Mouse (Mus musculus): ENCODE measurements around the gene Akt1s1.

DNA sequence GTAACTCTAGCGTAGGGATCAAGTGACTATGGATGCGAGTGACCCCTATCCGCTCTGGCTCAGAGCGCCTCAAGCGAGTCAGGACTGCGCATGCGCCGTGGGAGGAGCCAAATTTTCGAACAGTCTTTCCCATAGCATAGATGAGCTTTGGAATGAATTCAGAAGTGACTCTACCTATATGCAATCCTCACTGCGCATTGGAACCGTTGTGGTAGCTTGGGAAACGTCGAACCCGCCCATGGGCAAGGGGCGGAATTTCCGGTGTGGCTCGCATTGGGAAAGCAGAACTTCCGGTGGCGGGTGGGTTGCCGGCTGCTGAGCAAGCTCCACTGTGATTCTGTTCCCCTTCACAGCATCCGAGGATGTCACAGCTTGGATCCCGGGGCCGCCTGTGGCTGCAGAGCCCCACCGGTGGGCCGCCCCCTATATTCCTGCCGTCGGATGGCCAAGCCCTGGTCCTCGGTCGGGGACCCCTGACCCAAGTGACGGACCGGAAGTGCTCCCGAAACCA lies 8.3 kb downstream of the Akt1s1 start, which contains the start of gene Pnkp:
- no peak for TF ChIP-seq CTCF (IDR thresholded peaks at IDR 0.05; ENCODE audit: extremely low read depth, insufficient read length, insufficient replicate concordance, low read depth, low read length)
- TF ChIP-seq POLR2A (IDR thresholded peaks at IDR 0.05; ENCODE audit: low read depth, low read length), result 0 out of 2 replicates have a peak, but pooled peaks have one; percentile 20
